Mouse (Mus musculus): ENCODE results near the gene Sema3g.

Gene Sema3g

DNA sequence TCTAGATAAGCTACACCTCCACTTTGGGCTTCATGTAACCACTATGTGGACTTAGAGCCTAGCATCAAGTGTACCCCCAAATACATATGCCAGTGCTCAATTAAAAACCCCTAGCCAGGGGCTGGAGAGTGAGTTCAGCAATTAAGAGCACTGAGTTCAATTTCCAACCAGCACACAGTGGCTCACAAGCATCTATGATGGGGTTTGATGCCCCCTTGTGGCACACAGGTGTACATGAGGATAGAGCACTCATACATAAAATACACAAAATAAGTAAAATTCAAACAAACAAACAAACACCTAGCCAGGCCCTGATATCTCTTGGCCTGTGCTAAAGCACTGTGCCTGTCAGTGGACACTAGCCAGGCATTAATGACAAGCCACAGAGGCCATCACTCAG lies 21.7 kb upstream of the Sema3g start:
- DNase-seq (ENCODE audit: low read depth, low spot score) = no peak

DNA sequence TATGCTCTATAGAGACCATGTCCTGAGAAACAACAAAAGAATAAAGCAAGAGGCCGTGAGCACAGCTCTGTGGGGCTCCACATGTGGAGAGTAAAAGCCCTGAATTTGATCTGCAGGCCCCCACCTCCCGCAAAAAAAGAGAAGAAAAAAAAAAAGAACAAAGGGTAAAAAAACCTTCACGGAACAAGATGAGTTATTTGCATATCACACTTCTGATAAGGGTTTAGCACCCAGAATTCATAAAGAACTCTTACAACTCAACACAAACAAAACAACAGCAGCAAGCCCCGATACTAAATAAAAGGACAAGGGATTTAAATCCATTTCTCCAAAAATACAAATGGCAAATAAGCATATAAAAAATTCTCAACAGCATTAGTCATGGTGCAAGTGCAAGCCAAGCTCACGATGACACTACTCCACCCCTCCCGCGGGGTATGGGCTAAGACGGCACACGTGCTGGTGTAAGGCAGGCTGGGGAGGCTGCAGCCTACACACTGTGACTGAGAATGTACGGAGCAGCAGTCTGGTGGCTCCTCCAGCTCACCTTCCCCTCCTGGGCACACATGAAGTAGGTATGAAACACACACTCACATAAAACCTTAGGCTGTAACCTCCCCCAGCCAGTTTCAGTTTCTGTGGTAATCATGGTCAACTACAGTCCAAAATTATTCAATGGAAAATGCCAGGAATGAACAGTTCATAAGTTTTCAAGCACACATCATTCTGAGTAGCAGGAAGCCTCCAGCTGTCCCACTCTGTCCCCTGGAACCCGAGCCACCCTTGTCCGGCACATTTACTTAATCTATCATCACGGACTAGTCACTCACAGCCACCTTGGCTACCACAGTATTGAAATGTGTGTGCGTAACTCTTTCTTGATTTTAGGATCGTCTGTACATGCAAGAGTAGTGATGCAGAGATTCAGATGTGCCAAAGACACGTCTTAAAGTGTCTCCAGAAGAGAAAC lies 19.8 kb upstream of the Sema3g start:
- no peak for DNase-seq (ENCODE audit: low read depth, low spot score)

DNA sequence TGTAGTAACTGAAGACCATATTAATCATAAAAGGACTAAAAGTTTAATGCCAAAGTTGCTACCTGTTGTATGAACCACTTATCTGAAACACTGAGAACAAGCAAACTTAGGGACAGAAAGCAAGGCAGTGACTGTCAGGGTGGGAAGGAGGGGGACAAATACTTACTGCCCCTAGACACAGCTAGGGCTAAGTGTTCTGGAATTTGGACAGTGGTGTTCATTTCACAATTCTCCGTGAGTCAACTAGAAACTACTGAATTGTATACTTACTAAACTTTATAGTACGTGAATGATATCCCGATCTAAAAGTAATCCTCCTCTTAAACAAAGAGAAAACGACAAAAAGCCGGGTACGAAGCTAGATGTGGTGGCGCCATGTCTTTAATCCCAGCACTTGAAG lies 18.1 kb upstream of the Sema3g start:
- no peak for DNase-seq (ENCODE audit: low read depth, low spot score)

DNA sequence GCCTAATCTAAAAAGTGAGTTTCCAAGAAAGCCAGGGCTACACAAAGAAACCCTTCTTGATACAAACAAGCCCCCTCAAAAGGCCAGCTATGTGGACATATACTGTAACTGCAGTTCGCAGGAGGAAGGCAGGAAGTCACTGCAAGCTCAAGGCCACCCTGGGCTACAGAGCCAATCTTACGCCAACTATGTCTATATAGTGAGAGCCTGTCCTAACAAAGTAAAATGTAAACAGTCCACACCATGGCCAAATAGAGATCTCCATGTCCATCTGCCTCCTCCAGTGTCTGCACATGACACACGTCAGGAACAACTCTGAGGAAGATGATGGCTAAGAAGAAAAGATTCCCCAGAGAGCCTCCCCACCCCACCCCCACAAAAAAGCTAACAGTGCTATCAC lies 17.6 kb upstream of the Sema3g start:
- DNase-seq (ENCODE audit: low read depth, low spot score) = no peak

DNA sequence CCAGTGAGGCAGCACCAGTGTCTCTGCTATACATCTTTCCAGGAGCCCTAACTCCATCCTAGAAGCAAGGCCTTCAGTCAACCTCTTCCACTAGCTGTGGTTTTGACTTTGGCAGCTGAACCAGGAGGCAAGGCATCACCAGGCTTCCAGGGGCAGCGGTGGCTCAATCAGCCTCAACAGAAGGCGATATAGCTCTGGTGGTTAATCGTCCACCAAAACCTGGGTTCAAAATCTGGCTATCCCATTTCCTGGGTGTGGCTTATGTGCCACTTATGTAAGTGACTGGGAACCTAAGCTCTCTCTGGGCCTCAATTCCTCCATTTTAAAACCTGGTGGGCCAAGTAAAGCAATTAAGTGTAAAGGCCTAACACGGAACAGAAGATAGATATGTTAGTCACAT lies 12.8 kb upstream of the Sema3g start:
- DNase-seq (ENCODE audit: low read depth, low spot score) = no peak

DNA sequence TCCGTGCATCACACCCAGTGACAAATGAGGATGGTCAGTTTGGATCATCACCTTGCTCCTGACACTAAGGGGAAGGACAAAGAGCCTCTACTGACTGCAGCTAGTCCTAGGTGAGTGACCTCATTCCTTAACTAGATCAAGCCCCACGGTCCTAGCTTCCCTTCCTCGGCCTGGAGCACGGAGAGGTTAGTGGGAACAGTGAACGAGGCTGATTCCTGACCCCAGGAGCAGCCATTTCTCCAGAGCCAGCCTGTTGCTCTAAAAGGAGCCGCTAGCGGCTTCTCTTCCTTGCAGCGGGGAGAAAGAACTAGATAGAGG lies 12.5 kb upstream of the Sema3g start:
- no peak for DNase-seq (ENCODE audit: low read depth, low spot score)

DNA sequence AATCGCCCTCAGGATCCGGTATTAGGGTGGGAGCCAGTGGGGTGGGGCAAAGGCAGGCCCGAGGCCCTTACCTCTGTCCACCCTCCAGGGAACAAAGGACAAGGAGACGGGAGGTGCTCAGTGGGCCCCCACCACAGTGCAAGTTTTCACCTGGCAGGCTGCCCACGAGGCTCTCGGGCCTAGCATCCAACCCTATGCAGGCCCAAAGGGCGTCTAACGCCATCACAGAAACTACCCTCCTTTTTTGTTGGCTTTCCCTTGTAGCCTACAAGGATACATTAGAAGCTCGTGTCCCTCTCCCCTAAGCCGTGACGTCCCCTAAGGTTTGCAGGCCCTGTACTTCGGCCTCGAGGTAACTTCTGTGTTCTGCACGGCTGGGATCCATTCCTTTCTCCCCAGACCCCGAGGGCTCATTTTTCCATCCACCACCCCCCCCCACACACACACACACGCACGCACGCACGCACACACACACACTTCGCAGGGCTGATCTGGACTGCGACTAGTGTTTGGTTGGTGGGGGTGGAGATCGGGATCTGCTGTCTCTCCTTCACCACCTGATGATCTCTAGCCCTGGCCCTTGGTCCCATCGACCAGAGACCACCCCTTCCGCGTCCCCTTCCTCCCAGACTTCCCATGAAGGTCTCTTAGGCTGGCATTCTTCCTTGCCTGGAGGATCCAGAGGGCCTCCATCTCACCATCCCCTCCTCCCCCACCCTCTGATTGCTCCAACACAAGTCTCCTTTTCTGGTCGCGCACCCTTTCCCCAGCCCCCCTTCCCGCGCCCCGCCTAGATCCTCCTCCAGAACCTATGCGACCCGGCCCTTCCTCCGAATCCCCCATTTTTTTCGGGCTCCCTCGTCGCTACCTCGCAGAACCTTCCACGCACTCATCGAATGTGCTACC lies 11.8 kb upstream of the Sema3g start:
- DNase-seq (ENCODE audit: low read depth, low spot score) = no peak

DNA sequence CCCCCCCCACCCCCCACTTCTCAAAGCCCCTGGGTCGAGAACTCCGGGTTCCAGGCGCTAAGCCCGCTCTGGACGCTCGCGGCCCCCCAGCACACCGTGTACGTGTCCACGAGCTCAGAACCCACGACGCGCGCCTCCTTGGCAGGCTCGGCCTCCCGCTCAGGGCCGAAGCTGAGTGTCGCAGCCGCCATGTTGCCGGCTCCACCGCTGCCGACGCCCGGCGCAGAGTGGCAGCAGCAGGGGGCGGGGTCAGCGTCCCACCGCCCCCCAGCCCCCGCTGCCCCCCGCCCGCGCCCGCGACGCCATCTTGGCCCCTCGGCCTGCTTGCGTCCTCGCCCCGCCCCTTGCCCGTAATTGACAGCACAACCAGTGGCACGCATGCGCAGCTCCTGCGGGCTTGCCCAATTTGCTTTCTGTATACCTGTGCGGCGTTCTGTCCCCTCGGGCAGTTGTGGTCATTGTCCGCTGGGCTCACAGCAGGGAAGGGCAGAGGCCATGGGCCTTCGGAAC lies 11.1 kb upstream of the Sema3g start:
- peak; percentile 91 for DNase-seq (ENCODE audit: low read depth, low spot score)

DNA sequence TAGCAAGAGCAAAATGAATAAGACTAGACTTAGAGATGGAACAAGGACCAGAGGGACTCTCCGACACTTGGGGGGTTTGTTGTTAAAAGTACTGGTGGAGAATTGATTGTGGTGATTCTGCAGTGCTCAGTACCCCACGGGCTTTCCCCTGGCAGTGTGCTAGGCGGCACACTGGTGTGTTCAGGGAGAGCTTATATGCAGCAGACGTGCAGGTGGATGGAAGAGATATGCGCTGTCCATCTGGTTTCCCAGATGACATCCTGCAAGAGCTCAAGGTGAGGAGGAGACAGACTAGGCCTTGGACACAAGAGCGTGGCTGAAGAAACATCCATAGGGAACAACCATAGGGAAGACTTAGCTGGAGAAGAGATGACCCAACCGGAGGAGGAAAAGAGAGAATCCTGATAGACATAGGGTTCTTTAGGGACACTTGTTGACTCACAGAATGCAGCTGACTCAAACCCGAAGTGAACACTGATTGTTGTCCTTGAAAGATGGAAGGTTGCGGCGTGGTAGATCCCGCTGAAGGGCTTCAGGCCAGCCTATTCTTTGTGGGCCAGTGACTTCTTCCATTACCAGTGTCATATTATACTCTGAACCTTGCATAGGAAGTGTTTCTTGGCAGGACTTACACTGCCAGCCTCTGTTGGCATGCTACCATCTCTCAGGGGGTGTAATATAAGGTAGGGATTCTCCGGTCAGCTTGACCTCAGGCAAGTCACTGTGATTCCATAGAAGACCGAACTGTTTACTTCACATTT lies 10.4 kb upstream of the Sema3g start:
- no peak for DNase-seq (ENCODE audit: low read depth, low spot score)

DNA sequence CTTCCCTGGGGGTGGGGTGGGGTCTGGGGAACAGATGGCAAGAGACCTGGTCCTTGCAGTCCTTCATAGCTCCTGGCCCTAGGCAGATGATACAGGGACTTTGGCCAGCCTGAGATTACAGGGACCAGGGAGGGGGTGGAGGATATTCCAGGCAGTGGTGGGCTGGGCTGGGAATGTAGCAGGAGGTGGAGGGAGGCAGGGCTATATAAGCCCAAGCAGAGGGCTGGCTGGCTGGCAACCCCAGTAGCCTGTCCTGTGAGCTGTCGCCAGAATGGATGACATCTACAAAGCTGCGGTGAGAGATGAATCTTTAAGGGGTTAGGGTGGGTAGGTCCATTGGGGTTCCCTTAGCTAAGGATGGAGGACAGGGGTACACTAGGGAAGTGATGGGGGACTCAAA lies 9.6 kb upstream of the Sema3g start, which contains the start of gene Tnnc1:
TSS of gene Tnnc1 (plus strand) at position 229 of the 400 bp plus-strand sequence.
- no peak for DNase-seq (ENCODE audit: low read depth, low spot score)

DNA sequence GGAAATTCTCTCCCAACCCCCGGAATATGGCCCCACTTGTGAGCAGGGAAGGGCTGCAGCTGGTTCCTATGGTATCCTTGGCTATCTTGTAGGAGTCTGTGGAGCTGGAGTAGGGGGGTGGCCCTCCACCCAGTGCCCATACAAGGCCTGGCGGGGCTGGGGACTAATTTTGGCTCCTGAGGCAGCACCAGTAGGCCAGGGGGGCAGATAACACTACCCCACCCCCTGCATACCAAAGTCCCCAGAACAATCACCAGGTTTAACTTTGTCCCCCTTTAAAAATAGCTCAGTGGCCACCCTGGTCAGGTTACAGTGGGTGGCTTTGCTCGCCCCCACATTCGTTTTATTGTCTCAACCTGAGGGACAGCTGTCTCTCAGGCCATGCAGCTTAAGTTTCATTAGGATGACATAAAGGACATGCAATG lies 8.5 kb upstream of the Sema3g start:
- no peak for DNase-seq (ENCODE audit: low read depth, low spot score)

DNA sequence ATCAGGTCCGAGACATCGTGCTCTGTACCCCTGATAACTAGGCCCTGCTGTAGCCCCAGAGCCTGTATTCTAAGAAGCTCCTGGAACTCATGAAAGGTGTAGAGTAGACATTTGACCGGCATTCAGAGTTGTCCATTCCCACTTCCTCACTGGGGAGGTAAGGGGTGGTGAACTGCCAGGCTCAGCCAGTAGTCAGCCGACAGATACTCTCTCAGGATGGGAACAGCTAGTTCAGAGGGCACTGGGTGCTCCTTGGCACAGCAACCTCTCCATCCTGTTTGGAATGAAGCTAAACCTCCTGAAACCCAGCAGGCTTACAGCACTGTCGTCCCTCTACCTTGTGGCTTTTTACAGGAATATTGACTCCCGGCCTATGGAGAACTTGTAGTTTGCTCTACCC lies 5.8 kb upstream of the Sema3g start:
- no peak for DNase-seq (ENCODE audit: low read depth, low spot score)

DNA sequence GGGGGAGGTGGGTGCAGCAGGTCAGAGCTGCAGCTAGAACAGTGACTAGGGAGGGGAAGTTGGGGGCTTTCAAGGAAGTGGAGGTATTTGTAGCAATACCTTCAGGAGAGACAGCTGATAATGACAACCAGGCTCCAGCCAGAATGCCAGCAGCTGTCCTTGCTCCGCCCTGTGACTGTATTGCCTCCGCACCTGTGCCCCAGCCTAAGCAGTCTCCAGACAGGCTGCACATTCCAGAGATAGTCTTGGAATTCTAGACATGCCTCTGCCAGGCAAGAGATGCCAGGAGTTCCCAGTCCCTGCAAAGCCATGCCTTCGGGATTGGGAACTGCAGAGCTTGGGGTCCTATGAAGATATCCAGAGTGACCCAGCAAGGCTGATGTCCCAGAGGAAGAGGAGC lies 5.2 kb upstream of the Sema3g start:
- DNase-seq (ENCODE audit: low read depth, low spot score) = no peak

DNA sequence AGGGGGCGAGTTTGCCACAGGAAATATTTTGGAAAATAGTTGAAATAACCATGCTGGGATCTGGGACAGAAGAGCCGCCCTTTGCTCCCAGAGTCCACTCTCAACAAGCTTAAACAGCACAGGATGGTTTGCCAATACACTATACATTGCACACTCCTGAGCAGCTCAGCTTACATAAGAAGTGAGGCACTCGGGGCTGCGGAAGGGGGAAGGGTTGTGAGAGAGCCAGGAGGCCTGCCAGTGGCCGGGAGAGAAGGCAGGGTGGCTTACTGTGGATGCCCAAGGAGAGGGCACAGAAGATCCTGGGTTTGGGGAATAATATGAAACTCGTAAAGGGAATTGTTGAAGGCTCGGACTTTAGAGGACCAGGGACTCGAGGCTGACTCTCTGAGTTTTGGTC lies 3.8 kb upstream of the Sema3g start:
- no peak for DNase-seq (ENCODE audit: low read depth, low spot score)

DNA sequence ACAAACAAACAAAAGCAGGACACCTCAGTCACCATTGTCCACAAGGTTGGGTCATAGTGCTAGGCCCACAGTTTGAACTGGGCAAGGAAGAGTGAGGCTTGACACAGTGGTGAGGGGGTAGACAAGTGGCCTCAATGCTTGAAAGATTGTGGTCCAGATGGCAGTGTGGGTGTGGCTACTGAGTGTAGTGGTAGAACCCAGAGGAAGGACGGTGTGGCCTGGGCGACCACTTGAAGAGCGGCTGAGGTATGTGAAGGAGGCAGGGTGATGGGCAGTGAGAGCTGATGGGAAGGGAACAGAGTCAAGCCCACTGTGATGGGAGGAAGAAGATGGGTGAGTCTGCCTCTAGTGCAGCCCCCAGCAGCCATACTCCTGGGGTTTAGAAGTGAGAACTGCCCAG lies 3.0 kb upstream of the Sema3g start:
- DNase-seq (ENCODE audit: low read depth, low spot score) = no peak

DNA sequence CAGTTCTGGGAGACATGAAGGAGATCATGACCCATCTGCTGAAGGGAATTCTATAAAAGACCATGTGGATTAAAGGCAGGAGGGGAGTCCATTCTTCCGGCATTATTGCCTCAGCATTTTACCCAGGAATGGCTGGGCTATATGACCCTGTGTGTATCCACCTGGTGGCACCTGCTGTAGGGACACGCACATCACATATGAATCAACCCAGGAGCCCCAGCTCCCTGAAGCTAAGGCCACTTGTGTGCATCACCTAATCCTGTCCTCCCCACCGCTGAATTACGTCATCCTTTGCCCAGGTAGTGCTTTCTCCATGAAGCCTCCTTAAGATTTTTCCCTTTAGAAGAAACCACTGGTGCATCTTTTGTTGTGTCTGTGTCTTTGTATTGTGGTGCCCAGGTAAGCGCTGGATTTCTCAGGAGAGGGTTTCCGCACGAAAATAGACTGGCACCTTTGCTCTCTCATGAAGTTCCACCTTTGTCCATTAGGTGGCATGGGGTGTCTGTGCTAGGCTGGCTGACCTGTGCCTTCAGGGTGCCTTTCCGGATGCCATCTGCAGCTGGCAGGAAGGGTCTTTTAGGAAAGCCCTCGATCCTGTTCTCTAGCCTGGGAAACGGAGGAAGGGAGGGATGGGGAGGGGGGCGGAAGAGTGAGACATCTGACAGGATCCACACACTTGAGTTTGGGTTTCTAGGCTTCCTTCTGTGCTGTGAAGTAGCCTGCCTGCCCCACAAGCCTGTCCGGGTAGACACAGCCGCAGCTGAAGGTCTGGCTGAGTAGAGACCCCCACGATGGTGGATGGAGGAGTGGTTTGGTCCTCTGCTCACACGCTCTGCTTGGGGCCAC lies 2.3 kb upstream of the Sema3g start:
- DNase-seq (ENCODE audit: low read depth, low spot score) = peak; percentile 65

DNA sequence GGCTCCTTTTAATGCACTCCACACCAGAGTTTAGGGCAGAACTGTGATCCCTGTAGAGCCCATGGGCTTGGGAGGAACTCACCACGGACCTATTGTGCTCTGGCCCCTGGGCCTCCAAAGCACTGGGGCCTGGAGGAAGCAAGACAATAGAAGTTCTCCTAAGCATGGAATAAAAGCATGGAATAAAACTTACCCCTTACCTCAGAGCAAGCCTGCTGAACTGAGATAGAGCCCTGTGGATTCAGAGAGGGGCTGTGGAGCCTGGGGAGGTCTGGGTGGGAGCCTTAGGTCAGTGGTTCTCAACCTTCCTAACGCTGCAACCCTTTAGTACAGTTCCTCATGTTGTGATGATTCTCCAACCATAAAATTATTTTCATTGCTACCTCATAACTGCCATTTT lies 814 bp upstream of the Sema3g start, which contains the start of gene Nisch:
TSS of gene Nisch (minus strand) at position 101 of the 400 bp plus-strand sequence.
- DNase-seq (ENCODE audit: low read depth, low spot score) = no peak

DNA sequence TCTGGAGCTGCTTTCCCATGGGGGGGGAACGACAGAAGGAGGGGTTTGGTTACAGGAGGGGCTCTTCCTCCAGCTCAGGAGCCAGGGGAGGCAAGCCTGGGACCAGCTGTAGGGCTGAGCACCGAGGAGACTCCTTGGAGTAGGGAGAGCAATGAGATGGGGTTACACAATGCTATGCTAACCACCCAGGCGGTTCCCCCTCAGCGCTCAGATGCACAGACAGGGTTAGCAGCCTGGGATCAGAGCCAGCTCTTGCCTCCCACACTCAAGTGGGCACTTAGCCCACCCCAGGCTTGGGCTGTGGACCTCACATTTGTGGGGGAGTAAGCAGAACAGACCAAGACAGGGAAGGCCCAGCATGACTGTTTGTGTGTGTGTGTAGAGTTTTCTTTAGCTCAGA lies 9.3 kb downstream of the Sema3g start:
- no peak for DNase-seq (ENCODE audit: low read depth, low spot score)

DNA sequence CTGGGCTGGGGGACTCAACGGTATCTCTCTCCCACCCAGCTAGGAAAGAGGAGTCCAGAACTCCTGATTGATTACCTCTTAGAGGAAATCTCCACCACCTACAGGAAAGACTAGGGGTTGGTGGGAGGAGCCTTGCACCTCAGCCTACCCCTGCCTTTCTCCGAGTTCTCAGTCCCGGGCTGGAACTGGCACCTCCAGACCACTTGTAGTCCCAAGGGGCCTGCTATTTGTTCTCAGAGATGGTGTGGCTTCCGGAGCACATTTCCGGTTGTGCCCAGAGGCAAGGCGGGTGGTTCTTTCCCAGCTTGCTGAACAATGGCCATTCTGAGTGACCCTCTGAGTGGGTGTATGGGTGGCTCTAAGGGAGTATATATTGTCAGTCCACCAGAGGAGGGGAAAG lies 10.6 kb downstream of the Sema3g start:
- DNase-seq (ENCODE audit: low read depth, low spot score) = no peak

DNA sequence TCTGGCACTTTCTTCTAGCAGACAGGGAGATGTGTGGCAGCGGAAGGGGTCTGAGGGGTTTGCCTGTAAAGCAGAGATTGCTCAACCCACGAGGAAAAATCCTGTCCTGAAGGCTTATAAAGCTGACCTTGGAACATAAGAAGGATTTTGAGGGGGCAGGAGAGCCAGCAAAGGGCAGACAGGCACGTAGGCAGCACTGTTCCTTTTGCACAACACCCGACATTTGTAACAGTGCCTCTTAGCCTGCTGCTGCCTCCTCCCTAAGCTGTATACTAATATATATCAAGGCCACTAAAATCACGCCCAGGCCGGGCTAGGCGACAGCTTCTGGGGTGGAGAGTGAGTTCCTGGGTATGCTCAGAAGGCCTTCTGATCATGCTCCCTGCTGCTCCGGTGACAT lies 12.8 kb downstream of the Sema3g start:
- no peak for DNase-seq (ENCODE audit: low read depth, low spot score)

Data from retina, postnatal 7 days (tissue).